Mouse (Mus musculus): ENCODE measurements around the gene Wdr66. TPM values are rescaled to one million over a fixed set of nuclear protein-coding genes. Genes with fewer than 3 reads are reported as not detected.

The Wdr66 gene
- total and polyA plus RNA-seq, 3 experiments = 1.4 to 3.6 TPM; not detected in 1

- H3K36me3 ChIP-seq (ENCODE audit: control insufficient read depth in 1 of 2, insufficient read depth in 2 of 2, low read length in 2 of 2) = no peaks in the 10 kb centered on the region
- no peaks in the 10 kb centered on the region for H3K79me2 ChIP-seq (ENCODE audit: control insufficient read depth, insufficient read depth, low read length, poor library complexity)
- no peaks in the 10 kb centered on the region for H3K27me3 ChIP-seq (ENCODE audit: control insufficient read depth in 1 of 2, insufficient read depth in 2 of 2, low read length in 2 of 2)
- peak; percentile 83 for DNase-seq (ENCODE audit: low read depth, low spot score)
- peak overlapping the region; percentile 27 to 42 for H3K4me3 ChIP-seq (ENCODE audit: control insufficient read depth in 1 of 2, insufficient read depth in 1 of 2, low read depth in 2 of 2, low read length in 2 of 2)
- H3K9me3 ChIP-seq (replicated peaks; ENCODE audit: insufficient read depth, low read length) = no peaks in the 10 kb centered on the region
- TF ChIP-seq ZNF384 (IDR thresholded peaks at IDR 0.05; ENCODE audit: low read depth, low read length) = peak; percentile 94
- no peak for TF ChIP-seq JUND (IDR thresholded peaks at IDR 0.05; ENCODE audit: low read depth, low read length)
- no peak for TF ChIP-seq E2F4 (IDR thresholded peaks at IDR 0.05; ENCODE audit: borderline replicate concordance, low read depth, low read length)
- no peak for TF ChIP-seq ELF1 (IDR thresholded peaks at IDR 0.05; ENCODE audit: low read depth, low read length)
- TF ChIP-seq RCOR1 (IDR thresholded peaks at IDR 0.05; ENCODE audit: low read depth, low read length) = peak; percentile 39; the same call in 1 of the 2 replicates
- TF ChIP-seq EP300 (IDR thresholded peaks at IDR 0.05; ENCODE audit: low read depth in 1 of 2, low read length in 2 of 2) = no peak
- TF ChIP-seq GABPA (IDR thresholded peaks at IDR 0.05; ENCODE audit: low read depth, low read length) = no peak
- TF ChIP-seq MAFK (IDR thresholded peaks at IDR 0.05; ENCODE audit: borderline replicate concordance, low read depth, low read length) = peak; percentile 37; the same call in 1 of the 2 replicates
- TF ChIP-seq GATA1 (IDR thresholded peaks at IDR 0.05; ENCODE audit: low read depth, low read length) = peak; percentile 38; the same call in 1 of the 2 replicates
- TF ChIP-seq MXI1 (IDR thresholded peaks at IDR 0.05; ENCODE audit: low read depth, low read length) = no peak; the same call in 1 of the 2 replicates
- TF ChIP-seq RAD21 (IDR thresholded peaks at IDR 0.05; ENCODE audit: low read depth, low read length) = no peak
- TF ChIP-seq MAZ (IDR thresholded peaks at IDR 0.05; ENCODE audit: low read depth, low read length) = no peak
- H3K27ac ChIP-seq (ENCODE audit: control insufficient read depth, low read depth, low read length) = no peak overlapping the region
- peak overlapping the region; percentile 41; the same call in 1 of the 2 replicates for H3K9ac ChIP-seq (ENCODE audit: control insufficient read depth, low read depth, low read length, poor library complexity, severe bottlenecking)
- peaks cover 0 to 4% of the 10 kb centered on the region in 2 experiments; a peak in 1 of 4 replicates for H3K4me1 ChIP-seq (ENCODE audit: control insufficient read depth in 1 of 2, insufficient read depth in 2 of 2, low read length in 2 of 2)
These were observed 124.7 kb downstream of the Wdr66 start for GRCm38 (mm10) chr5:123376569-123376968.

Other genes with a start within 250 kb of the Wdr66 start
- gene Orai1, start 237.0 kb upstream of the Wdr66 start, total RNA-seq (2012; rRNA removed) = 4.5 and 4.7 TPM in 2 replicates
- gene Orai1, start 237.0 kb upstream of the Wdr66 start, polyA plus RNA-seq (2012; ENCODE audit: insufficient read depth in 1 of 2, insufficient read length in 2 of 2, low read depth in 1 of 2, low replicate concordance in 2 of 2, missing spikeins in 1 of 2) = 10 to 100 TPM in 1 of 2 experiments, not detected in 1; 13.3 TPM
- not detected in 2 replicates for gene Morn3, start 205.1 kb upstream of the Wdr66 start, total RNA-seq (2012; rRNA removed)
- gene Morn3, start 205.1 kb upstream of the Wdr66 start, polyA plus RNA-seq (2012; ENCODE audit: insufficient read depth in 1 of 2, insufficient read length in 2 of 2, low read depth in 1 of 2, low replicate concordance in 2 of 2, missing spikeins in 1 of 2) = not detected
- 4.3 and 6.8 TPM in 2 replicates for gene Tmem120b, start 183.7 kb upstream of the Wdr66 start, total RNA-seq (2012; rRNA removed)
- gene Tmem120b, start 183.7 kb upstream of the Wdr66 start, polyA plus RNA-seq (2012; ENCODE audit: insufficient read depth in 1 of 2, insufficient read length in 2 of 2, low read depth in 1 of 2, low replicate concordance in 2 of 2, missing spikeins in 1 of 2) = 1 to 10 TPM in 1 of 2 experiments, not detected in 1; 5.6 TPM
- 2.5 and 4.1 TPM in 2 replicates for gene Rhof, start 119.4 kb upstream of the Wdr66 start, total RNA-seq (2012; rRNA removed)
- gene Rhof, start 119.4 kb upstream of the Wdr66 start, polyA plus RNA-seq (2012; ENCODE audit: insufficient read depth in 1 of 2, insufficient read length in 2 of 2, low read depth in 1 of 2, low replicate concordance in 2 of 2, missing spikeins in 1 of 2) = 10 to 100 TPM in 1 of 2 experiments, not detected in 1; 10.4 TPM
- 3.0 and 4.1 TPM in 2 replicates for gene Setd1b, start 109.9 kb upstream of the Wdr66 start, total RNA-seq (2012; rRNA removed)
- gene Setd1b, start 109.9 kb upstream of the Wdr66 start, polyA plus RNA-seq (2012; ENCODE audit: insufficient read depth in 1 of 2, insufficient read length in 2 of 2, low read depth in 1 of 2, low replicate concordance in 2 of 2, missing spikeins in 1 of 2) = 10 to 100 TPM in 1 of 2 experiments, not detected in 1; 23.5 TPM
- 28.4 and 32.0 TPM in 2 replicates for gene Psmd9, start 82.7 kb upstream of the Wdr66 start, total RNA-seq (2012; rRNA removed)
- 10 to 100 TPM in 1 of 2 experiments, not detected in 1; 54.6 TPM for gene Psmd9, start 82.7 kb upstream of the Wdr66 start, polyA plus RNA-seq (2012; ENCODE audit: insufficient read depth in 1 of 2, insufficient read length in 2 of 2, low read depth in 1 of 2, low replicate concordance in 2 of 2, missing spikeins in 1 of 2)
- not detected in 2 replicates for gene Hpd, start 69.4 kb upstream of the Wdr66 start, total RNA-seq (2012; rRNA removed)
- gene Hpd, start 69.4 kb upstream of the Wdr66 start, polyA plus RNA-seq (2012; ENCODE audit: insufficient read depth in 1 of 2, insufficient read length in 2 of 2, low read depth in 1 of 2, low replicate concordance in 2 of 2, missing spikeins in 1 of 2) = not detected
- 3.1 and 3.5 TPM in 2 replicates for gene Bcl7a, start 91.7 kb downstream of the Wdr66 start, total RNA-seq (2012; rRNA removed)
- gene Bcl7a, start 91.7 kb downstream of the Wdr66 start, polyA plus RNA-seq (2012; ENCODE audit: insufficient read depth in 1 of 2, insufficient read length in 2 of 2, low read depth in 1 of 2, low replicate concordance in 2 of 2, missing spikeins in 1 of 2) = 10 to 100 TPM in 1 of 2 experiments, not detected in 1; 11.0 TPM
- gene Mlxip, start 142.7 kb downstream of the Wdr66 start, total RNA-seq (2012; rRNA removed) = 5.2 and 5.7 TPM in 2 replicates
- 10 to 100 TPM in 1 of 2 experiments, not detected in 1; 21.9 TPM for gene Mlxip, start 142.7 kb downstream of the Wdr66 start, polyA plus RNA-seq (2012; ENCODE audit: insufficient read depth in 1 of 2, insufficient read length in 2 of 2, low read depth in 1 of 2, low replicate concordance in 2 of 2, missing spikeins in 1 of 2)
- not detected in 2 replicates for gene Lrrc43, start 237.2 kb downstream of the Wdr66 start, total RNA-seq (2012; rRNA removed)
- gene Lrrc43, start 237.2 kb downstream of the Wdr66 start, polyA plus RNA-seq (2012; ENCODE audit: insufficient read depth in 1 of 2, insufficient read length in 2 of 2, low read depth in 1 of 2, low replicate concordance in 2 of 2, missing spikeins in 1 of 2) = not detected
- gene Il31, start 237.4 kb downstream of the Wdr66 start, total RNA-seq (2012; rRNA removed) = not detected in 2 replicates
- not detected for gene Il31, start 237.4 kb downstream of the Wdr66 start, polyA plus RNA-seq (2012; ENCODE audit: insufficient read depth in 1 of 2, insufficient read length in 2 of 2, low read depth in 1 of 2, low replicate concordance in 2 of 2, missing spikeins in 1 of 2)